Mouse (Mus musculus) midbrain, embryonic 14.5 days (tissue): Measurements from ENCODE around the gene Dgkd. TPM values are rescaled to one million over a fixed set of nuclear protein-coding genes. Genes with fewer than 3 reads are reported as not detected.

ENCODE experiments used
- ATAC-seq: fragments of 200-750 bp; cut with Nextera tagmentation; 2 replicates; pipeline ENCODE4 v1.8.0; 2017; ENCODE audit warnings: moderate number of reproducible peaks, moderate library complexity; ENCODE audit not compliant: low FRiP score, low TSS enrichment
- DNase-seq: peaks from one replicate; pipeline ENCODE4 v3.0.0-alpha.2; 2015
- H3K27ac ChIP-seq: fragments of 300-500 bp; sonication (generic); replicated peaks from 2 replicates; pipeline ENCODE4 v1.5.1; 2014; ENCODE audit warnings: mild to moderate bottlenecking, low read depth, low read length, moderate library complexity
- H3K27me3 ChIP-seq: fragments of 300-500 bp; sonication (generic); 2 replicates; pipeline ENCODE4 v1.6.1; 2014; ENCODE audit warnings: low read length, control low read depth, mixed read lengths; ENCODE audit not compliant: control insufficient read depth, insufficient read depth
- H3K36me3 ChIP-seq: fragments of 300-500 bp; sonication (generic); 2 replicates; pipeline ENCODE4 v1.6.1; 2014; ENCODE audit warnings: low read length, control low read depth; ENCODE audit not compliant: control insufficient read depth, insufficient read depth
- H3K4me1 ChIP-seq: fragments of 300-500 bp; sonication (generic); 2 replicates; pipeline ENCODE4 v1.6.1; 2014; ENCODE audit warnings: mild to moderate bottlenecking, antibody characterized with exemption, low read length, control low read depth; ENCODE audit not compliant: control insufficient read depth, insufficient read depth
- H3K4me2 ChIP-seq: fragments of 300-500 bp; sonication (generic); 2 replicates; pipeline ENCODE4 v1.6.1; 2014; ENCODE audit warnings: mild to moderate bottlenecking, low read length, moderate library complexity
- H3K4me3 ChIP-seq: fragments of 300-500 bp; sonication (generic); replicated peaks from 2 replicates; pipeline ENCODE4 v1.5.1; 2014; ENCODE audit warnings: low read depth, low read length
- H3K9ac ChIP-seq: fragments of 300-500 bp; sonication (generic); replicated peaks from 2 replicates; pipeline ENCODE4 v1.6.1; 2014; ENCODE audit warnings: mild to moderate bottlenecking, low read length, moderate library complexity
- H3K9me3 ChIP-seq: fragments of 300-500 bp; sonication (generic); 2 replicates; pipeline ENCODE4 v1.6.1; 2016; ENCODE audit warnings: low read length, control low read depth, mixed read lengths; ENCODE audit not compliant: control insufficient read depth
- WGBS: fragments of 180-500 bp; shearing (Covaris S2); extraction: QIAGEN DNeasy Blood & Tissue Kit; methylation state at CpG from one replicate; pipeline ENCODE4 v1.1.7; 2014; 5-methylcytosine and 5-hydroxymethylcytosine counted together
- polyA plus RNA-seq: library from polyadenylated mRNA; unstranded; fragments of >200 nt; fragmentation: Nextera tagmentation; extraction: Ambion mirVana; gene quantifications from 2 replicates; pipeline ENCODE4 v1.2.1, GENCODE M21; 2014

Dgkd gene
- polyA plus RNA-seq, 1 experiment from 2014 or later, result 48.0 TPM

DNA sequence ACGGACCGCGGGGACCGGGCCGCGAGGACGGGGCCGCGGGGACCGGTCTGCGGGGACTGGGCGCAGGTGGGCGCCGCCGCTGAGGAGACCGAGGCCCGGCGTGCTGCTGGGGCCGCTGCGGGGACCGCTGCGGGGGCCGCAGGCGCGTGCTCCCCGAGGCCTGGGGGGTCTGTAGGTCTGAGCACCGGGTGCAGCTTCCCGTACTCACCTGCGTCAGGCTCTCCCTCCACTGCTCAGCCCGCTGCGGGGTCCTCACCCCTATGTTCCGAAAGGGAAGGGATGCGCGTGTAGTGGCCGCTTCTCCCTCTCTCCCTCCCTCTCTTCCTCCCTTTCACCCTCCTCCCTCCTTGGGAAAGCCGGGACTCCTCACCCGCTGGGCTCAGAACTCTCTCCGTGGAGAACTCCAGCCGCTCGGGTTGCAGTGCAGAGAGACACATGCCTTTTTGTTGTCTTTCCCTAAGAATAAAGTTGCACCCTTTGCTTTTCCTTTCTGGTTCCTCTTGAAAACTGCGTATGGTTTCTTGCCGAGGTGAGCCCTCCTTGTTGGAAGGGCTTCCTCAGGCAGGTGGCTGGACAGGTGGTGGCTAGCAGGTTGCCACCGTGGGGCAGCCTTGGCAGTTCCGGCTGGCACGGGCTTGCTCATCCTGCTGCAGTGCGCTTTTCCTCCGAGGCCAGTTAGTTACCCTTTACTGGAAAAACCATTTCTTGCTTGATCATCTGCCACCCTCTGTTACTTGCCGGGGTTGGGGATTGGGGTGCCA lies 694 bp downstream of the Dgkd start:
- H3K27ac ChIP-seq, result peak overlapping the region; percentile 84
- peak; percentile 63; the same call in 1 of the 2 replicates for ATAC-seq
- under 1% methylated on average over 48 of the region's 48 CpGs for WGBS

DNA sequence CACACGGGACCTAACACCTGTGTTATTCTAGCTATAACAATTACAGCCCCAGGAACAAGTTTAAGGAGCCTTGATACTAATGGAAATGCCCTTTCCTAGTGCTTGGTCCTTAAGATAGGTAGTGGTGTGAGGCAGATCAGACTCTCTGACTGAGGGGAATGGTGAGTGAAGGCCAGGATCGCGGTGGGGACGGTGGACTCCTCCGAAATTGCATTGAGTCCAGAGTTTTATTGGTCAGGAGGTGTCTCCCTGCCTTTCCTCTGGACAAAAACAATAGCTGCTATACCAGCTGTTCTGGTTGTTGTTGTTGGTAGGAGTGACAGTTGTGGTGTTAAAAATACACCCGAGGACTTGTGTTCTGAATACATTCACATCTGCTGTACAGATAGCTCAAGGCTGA lies 1.3 kb downstream of the Dgkd start:
- no peaks in the 10 kb centered on the region for H3K9me3 ChIP-seq
- ATAC-seq (no peak), DNase-seq (no peak)
- no peak overlapping the region for H3K27ac ChIP-seq
- WGBS, result 33% methylated on average over 6 of the region's 6 CpGs
- peak overlapping the region; percentile 93 for H3K4me2 ChIP-seq
- H3K4me1 ChIP-seq, result peaks cover 15% of the 10 kb centered on the region
- no peaks in the 10 kb centered on the region for H3K27me3 ChIP-seq
- peak overlapping the region; percentile 87 for H3K9ac ChIP-seq
- H3K4me3 ChIP-seq, result peak overlapping the region; percentile 89
- no peaks in the 10 kb centered on the region for H3K36me3 ChIP-seq

More for the DNA sequence above, 694 bp downstream of the Dgkd start:
- no peaks in the 10 kb centered on the region for H3K36me3 ChIP-seq
- no peaks in the 10 kb centered on the region for H3K9me3 ChIP-seq
- H3K9ac ChIP-seq, result peak overlapping the region; percentile 87
- H3K4me2 ChIP-seq, result peak overlapping the region; percentile 93
- H3K4me3 ChIP-seq, result peak overlapping the region; percentile 89
- peaks cover 15% of the 10 kb centered on the region for H3K4me1 ChIP-seq
- H3K27me3 ChIP-seq, result no peaks in the 10 kb centered on the region
- DNase-seq, result peak; percentile 68

DNA sequence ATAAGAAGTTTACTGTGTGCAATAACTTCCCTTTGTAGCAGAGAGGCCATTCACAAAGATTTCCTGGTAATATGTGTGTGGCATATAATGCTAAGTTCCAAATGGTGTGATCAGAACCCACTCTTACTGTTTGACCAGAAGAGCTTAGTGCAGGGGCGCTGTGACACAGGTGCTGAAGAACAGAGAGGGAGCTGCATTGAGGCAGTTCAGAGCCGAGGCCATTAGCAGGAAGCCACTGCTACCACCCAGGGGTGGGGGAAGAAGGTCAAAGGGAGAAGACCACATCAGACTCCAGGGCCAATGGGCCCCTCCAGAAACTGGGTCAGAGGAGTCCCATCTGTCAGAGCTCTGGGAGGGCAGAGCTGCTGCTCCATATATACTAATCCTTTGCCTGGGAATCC lies 1.8 kb downstream of the Dgkd start:
- Histone ChIP-seq H3K4me3 (peak overlapping the region; percentile 89), H3K27me3 (no peaks in the 10 kb centered on the region), H3K4me1 (peaks cover 15% of the 10 kb centered on the region), H3K27ac (no peak overlapping the region), H3K9me3 (no peaks in the 10 kb centered on the region), H3K36me3 (no peaks in the 10 kb centered on the region), H3K4me2 (peak overlapping the region; percentile 93), H3K9ac (no peak overlapping the region)
- WGBS, result 32% methylated on average over 2 of the region's 2 CpGs
- ATAC-seq (no peak), DNase-seq (no peak)

DNA sequence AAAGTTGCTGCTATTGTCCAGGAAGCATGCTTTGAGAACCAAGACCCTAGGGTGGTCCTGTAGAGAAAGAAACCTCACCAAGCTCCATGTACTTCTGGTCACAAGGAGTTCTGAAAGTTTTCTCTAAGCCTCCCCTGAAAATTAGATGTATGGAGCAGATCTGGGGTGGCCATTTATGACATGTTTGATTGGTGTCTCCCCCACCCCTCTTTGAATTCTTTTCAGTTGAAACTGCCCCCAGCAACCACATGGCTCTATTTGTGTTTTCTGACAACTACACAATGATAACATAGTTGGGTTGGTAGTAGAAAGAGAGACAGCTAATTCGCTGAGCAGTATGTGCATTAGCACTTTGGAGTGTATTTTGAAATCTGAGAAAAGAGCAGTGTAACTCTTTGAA lies 2.4 kb downstream of the Dgkd start:
- Histone ChIP-seq H3K27me3 (no peaks in the 10 kb centered on the region), H3K9me3 (no peaks in the 10 kb centered on the region), H3K4me3 (no peak overlapping the region), H3K4me2 (0 out of 2 replicates have a peak overlapping the region, but pooled peaks have one; percentile 93), H3K4me1 (peaks cover 15% of the 10 kb centered on the region), H3K27ac (no peak overlapping the region), H3K36me3 (no peaks in the 10 kb centered on the region), H3K9ac (no peak overlapping the region)
- 87% methylated on average over 1 of the region's 1 CpGs for WGBS
- DNase-seq (no peak), ATAC-seq (no peak)

DNA sequence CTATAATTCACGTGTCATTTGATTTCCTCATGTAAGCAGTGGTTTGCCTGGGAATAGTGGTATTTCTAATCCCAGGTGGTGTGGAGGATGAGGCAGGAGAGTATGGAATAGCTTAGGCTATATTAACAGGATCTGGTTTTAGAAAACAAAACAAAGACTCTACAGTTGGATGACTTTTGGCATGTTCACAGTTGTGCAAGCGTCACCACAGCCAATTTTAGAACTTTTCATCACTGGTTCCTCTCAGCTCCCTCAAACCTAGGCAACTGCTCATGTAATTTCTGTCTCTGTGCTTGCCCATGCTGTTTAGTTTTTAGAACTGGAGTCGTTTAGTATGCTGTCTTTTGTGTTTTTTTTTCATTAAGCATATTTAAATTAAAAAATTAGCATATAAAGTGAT lies 3.7 kb downstream of the Dgkd start:
- no peak overlapping the region for H3K4me3 ChIP-seq
- no peaks in the 10 kb centered on the region for H3K27me3 ChIP-seq
- H3K36me3 ChIP-seq, result no peaks in the 10 kb centered on the region
- no peak overlapping the region for H3K4me2 ChIP-seq
- WGBS, result 87% methylated on average over 3 of the region's 3 CpGs
- no peak overlapping the region for H3K9ac ChIP-seq
- ATAC-seq, result no peak
- no peaks in the 10 kb centered on the region for H3K9me3 ChIP-seq
- peaks cover 15% of the 10 kb centered on the region for H3K4me1 ChIP-seq
- no peak for DNase-seq
- no peak overlapping the region for H3K27ac ChIP-seq

DNA sequence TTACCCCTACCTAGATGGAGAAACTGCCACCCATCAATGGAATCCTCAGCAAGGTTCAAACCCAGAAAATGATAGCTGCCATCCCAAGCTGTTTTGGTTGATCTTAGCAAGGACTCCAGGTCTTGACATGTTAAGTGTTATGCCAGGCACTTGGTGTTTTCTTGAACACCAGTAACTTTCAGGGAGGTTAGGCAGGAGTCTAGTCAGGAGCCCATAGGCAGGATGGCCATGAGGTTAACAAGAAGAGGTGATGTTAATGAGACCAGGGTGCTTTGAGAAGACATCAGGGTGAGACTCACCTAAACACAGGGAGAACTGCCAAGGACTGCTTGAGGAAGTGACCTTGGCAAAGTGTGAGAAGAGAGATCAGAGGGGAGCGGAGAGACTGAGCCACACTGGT lies 4.9 kb downstream of the Dgkd start:
- DNase-seq (no peak), ATAC-seq (no peak)
- no peak overlapping the region for H3K27ac ChIP-seq
- 97% methylated on average over 1 of the region's 1 CpGs for WGBS
- H3K36me3 ChIP-seq, result no peaks in the 10 kb centered on the region
- H3K4me3 ChIP-seq, result no peak overlapping the region
- no peaks in the 10 kb centered on the region for H3K27me3 ChIP-seq
- no peak overlapping the region for H3K9ac ChIP-seq
- H3K4me2 ChIP-seq, result no peak overlapping the region
- H3K9me3 ChIP-seq, result no peaks in the 10 kb centered on the region
- peaks cover 15% of the 10 kb centered on the region for H3K4me1 ChIP-seq

DNA sequence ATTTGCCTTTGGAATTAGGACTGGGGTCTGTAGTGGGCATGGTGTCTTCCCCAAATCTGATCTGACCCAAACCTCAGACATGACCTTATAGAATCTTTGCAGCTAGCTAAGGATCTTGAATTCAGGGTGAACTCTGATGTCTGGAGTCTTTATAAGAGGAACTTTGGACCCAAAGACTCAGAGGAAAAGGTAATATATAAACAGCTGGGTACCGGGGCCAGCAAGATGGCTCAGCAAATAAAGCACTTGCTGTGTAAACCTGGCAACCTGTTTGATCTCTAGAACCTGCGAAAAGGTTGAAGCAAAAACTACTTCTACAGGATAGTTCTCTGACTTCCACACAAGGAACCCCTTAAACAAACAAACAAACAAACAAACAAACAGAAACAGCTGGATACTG lies 5.4 kb downstream of the Dgkd start:
- H3K27me3 ChIP-seq, result no peaks in the 10 kb centered on the region
- peaks cover 15% of the 10 kb centered on the region for H3K4me1 ChIP-seq
- H3K36me3 ChIP-seq, result no peaks in the 10 kb centered on the region
- DNase-seq (no peak), ATAC-seq (no peak)
- H3K4me2 ChIP-seq, result no peak overlapping the region
- H3K4me3 ChIP-seq, result no peak overlapping the region
- WGBS, result 96% methylated on average over 2 of the region's 2 CpGs
- H3K9me3 ChIP-seq, result no peaks in the 10 kb centered on the region
- H3K27ac ChIP-seq, result no peak overlapping the region
- H3K9ac ChIP-seq, result no peak overlapping the region

DNA sequence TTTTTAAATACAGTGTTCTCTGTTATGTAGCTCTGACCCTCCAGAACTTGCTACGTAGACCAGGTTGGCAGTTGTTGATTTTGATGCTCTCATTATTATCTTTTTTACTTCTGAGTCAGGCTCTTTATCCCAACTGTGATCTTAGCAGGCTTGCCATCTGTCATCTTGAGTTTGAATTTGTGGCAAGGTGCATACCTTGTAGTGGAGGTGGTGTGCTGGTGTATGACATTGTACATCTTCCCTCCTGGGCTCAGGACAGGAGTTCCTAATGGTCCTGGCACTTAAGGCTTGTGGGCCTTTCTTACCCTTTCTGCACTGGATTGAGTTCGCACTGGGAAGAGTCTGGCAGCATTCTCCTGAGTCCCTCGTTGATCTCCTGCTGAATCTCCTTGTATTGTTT lies 10.5 kb downstream of the Dgkd start:
- H3K27ac ChIP-seq, result no peak overlapping the region
- 80% methylated on average over 3 of the region's 3 CpGs for WGBS
- no peaks in the 10 kb centered on the region for H3K9me3 ChIP-seq
- no peaks in the 10 kb centered on the region for H3K4me1 ChIP-seq
- no peak for ATAC-seq
- no peak overlapping the region for H3K4me3 ChIP-seq
- DNase-seq, result no peak
- no peaks in the 10 kb centered on the region for H3K27me3 ChIP-seq
- no peak overlapping the region for H3K9ac ChIP-seq
- H3K36me3 ChIP-seq, result no peaks in the 10 kb centered on the region
- no peak overlapping the region for H3K4me2 ChIP-seq

DNA sequence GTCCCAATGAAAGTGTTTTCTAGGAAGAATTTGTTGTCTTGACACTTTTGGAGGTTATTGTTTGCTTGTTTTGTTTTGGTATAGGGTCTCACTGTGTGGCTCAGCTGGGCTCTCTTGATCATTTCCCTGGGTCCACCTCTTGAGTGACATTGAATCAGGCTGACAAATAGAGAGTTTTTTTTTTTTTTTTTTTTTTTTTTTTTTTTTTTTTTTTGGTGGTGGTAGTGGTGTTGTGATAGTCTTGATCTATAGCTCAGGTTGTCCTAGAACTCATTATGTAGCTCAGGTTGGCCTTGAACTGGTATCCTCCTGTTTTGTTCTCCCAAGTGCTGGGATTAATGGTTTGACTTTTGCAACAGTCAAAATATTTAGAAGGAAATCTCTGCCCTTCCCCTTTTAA lies 11.8 kb downstream of the Dgkd start:
- ATAC-seq, result no peak
- no peak overlapping the region for H3K4me2 ChIP-seq

More for the DNA sequence above, 11.8 kb downstream of the Dgkd start:
- H3K4me1 ChIP-seq, result no peaks in the 10 kb centered on the region
- DNase-seq, result no peak
- H3K36me3 ChIP-seq, result no peaks in the 10 kb centered on the region
- H3K9me3 ChIP-seq, result no peaks in the 10 kb centered on the region
- H3K27ac ChIP-seq, result no peak overlapping the region
- no peak overlapping the region for H3K4me3 ChIP-seq
- H3K9ac ChIP-seq, result no peak overlapping the region
- no peaks in the 10 kb centered on the region for H3K27me3 ChIP-seq
